28 mouse cellular contexts compared by ENCODE assay signal in the genomic region with DNA sequence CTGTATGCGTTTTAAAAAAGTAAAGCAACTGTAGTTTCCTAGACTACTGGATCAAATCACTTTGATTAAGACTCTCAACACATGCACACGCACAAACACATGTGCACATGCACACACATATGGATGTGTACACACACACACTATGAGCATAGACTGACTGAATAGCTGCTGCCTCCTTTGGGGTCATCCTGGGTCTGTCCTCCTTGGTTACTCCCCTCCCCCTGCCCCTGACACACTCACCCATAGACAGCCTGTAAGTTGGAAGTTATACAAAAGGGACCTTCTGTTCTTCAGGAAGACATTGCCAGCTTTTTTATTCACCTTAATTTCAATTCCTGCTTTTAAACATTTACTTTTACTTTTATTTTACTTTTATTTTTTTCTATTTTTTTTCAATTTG. TPM values are rescaled to one million over a fixed set of nuclear protein-coding genes. Genes with fewer than 3 reads are reported as not detected.
"Had no signal": no experiment of that assay in that cellular context is flagged by ENCODE, and none has a peak within 500 bp of the region (broad histone marks: within the 10 kb centered on the region; RNA-seq: fewer than 3 reads in every experiment).

No protein-coding gene starts in this region.

- H3K9me3 ChIP-seq: heart, embryonic 10.5 days; heart, embryonic 12.5 days; hindbrain, embryonic 10.5 days; hindbrain, embryonic 12.5 days; intestine, embryonic 15.5 days; limb, embryonic 10.5 days; limb, embryonic 12.5 days had no signal

- H3K27me3 ChIP-seq: heart, embryonic 12.5 days; hindbrain, embryonic 12.5 days; intestine, embryonic 15.5 days; limb, embryonic 12.5 days; liver, embryonic 13.5 days; liver, embryonic 15.5 days had no signal

- DNase-seq: gastrocnemius, adult 2 months; gastrocnemius, postnatal 10 days; gastrocnemius, postnatal 25 days; heart, adult 18-20 months; heart, postnatal 10 days; heart, postnatal 4 days; kidney, adult 18-20 months; kidney, adult 8-10 months; kidney, postnatal 10 days; kidney, postnatal 25 days; kidney, postnatal 4 days; liver; liver, embryonic 13.5 days had no signal

- ATAC-seq: hindbrain, embryonic 16.5 days; inflammation-experienced regulatory T-cells, adult 6 months; intestine, embryonic 15.5 days; intestine, postnatal 0 days had no signal

- H3K4me1 ChIP-seq: heart, embryonic 10.5 days; heart, embryonic 12.5 days; hindbrain, embryonic 10.5 days; hindbrain, embryonic 12.5 days; intestine, embryonic 15.5 days; limb, embryonic 12.5 days; liver, embryonic 13.5 days; liver, embryonic 15.5 days had no signal

- H3K36me3 ChIP-seq: heart, embryonic 10.5 days; heart, embryonic 12.5 days; hindbrain, embryonic 10.5 days; hindbrain, embryonic 12.5 days; intestine, embryonic 15.5 days; limb, embryonic 10.5 days; limb, embryonic 12.5 days; liver, embryonic 13.5 days; liver, embryonic 15.5 days had no signal

- H3K4me3 ChIP-seq: gastrocnemius, adult 2 months; heart, embryonic 10.5 days; heart, embryonic 12.5 days; hindbrain, embryonic 10.5 days; hindbrain, embryonic 12.5 days; intestine, embryonic 15.5 days; layer of hippocampus, adult 2 months; left cerebral cortex, adult 2 months; limb, embryonic 10.5 days; limb, embryonic 12.5 days; liver, embryonic 13.5 days; liver, embryonic 15.5 days had no signal

RNA-seq across cellular contexts. Expression of a gene that starts 13.6 kb away (rescaled TPM):
- total RNA-seq: gastrocnemius, postnatal 25 days; granulocyte monocyte progenitor cell, adult 5-6 weeks; heart, adult 18-20 months; heart, adult 8-10 months; heart, postnatal 10 days had no signal
- polyA plus RNA-seq: inflammation-experienced regulatory T-cells, adult 6 months; liver, embryonic 13.5 days had no signal
